Mouse (Mus musculus) embryonic facial prominence, embryonic 11.5 days (tissue): Measurements from ENCODE around the gene 5330417C22Rik. TPM values are rescaled to one million over a fixed set of nuclear protein-coding genes. Genes with fewer than 3 reads are reported as not detected.

Experiments
- ATAC-seq: fragments of 200-750 bp; cut with Nextera tagmentation; replicated peaks from 2 replicates; pipeline ENCODE4 v1.8.0; 2017; ENCODE audit warnings: low read depth; ENCODE audit not compliant: insufficient number of reproducible peaks, low FRiP score, low TSS enrichment
- DNase-seq: peaks from one replicate; pipeline ENCODE4 v3.0.0-alpha.2; 2015; ENCODE audit warnings: low spot score
- H3K27ac ChIP-seq: fragments of 300-500 bp; sonication (generic); replicated peaks from 2 replicates; pipeline ENCODE4 v1.5.1; 2014; ENCODE audit warnings: mild to moderate bottlenecking, low read depth, low read length, control low read depth
- H3K27me3 ChIP-seq: fragments of 300-500 bp; sonication (generic); 2 replicates; pipeline ENCODE4 v1.6.1; 2014; ENCODE audit warnings: mild to moderate bottlenecking, low read length, moderate library complexity, mixed read lengths; ENCODE audit not compliant: control insufficient read depth, insufficient read depth
- H3K36me3 ChIP-seq: fragments of 300-500 bp; sonication (generic); replicated peaks from 2 replicates; pipeline ENCODE4 v1.6.1; 2014; ENCODE audit warnings: low read depth, mild to moderate bottlenecking, low read length, moderate library complexity, mixed read lengths; ENCODE audit not compliant: control insufficient read depth, insufficient read depth
- H3K4me1 ChIP-seq: fragments of 300-500 bp; sonication (generic); 2 replicates; pipeline ENCODE4 v1.6.1; 2014; ENCODE audit warnings: low read length, mixed read lengths; ENCODE audit not compliant: control insufficient read depth, insufficient read depth
- H3K4me2 ChIP-seq: fragments of 300-500 bp; sonication (generic); 2 replicates; pipeline ENCODE4 v1.6.1; 2014; ENCODE audit warnings: low read depth, mild to moderate bottlenecking, control low read depth, low read length, moderate library complexity
- H3K4me3 ChIP-seq: fragments of 300-500 bp; sonication (generic); 2 replicates; pipeline ENCODE4 v1.5.1; 2014; ENCODE audit warnings: low read depth, low read length, control low read depth
- H3K9ac ChIP-seq: fragments of 300-500 bp; sonication (generic); replicated peaks from 2 replicates; pipeline ENCODE4 v1.6.1; 2014; ENCODE audit warnings: mild to moderate bottlenecking, control low read depth, low read length
- H3K9me3 ChIP-seq: fragments of 300-500 bp; sonication (generic); replicated peaks from 2 replicates; pipeline ENCODE4 v1.6.1; 2016; ENCODE audit warnings: mild to moderate bottlenecking, low read length, inconsistent platforms, mixed read lengths; ENCODE audit not compliant: control insufficient read depth
- WGBS: fragments of 180-500 bp; shearing (Covaris S2); extraction: QIAGEN DNeasy Blood & Tissue Kit; methylation state at CpG from one replicate; pipeline ENCODE4 v1.1.7; 2014; 5-methylcytosine and 5-hydroxymethylcytosine counted together
- polyA plus RNA-seq: library from polyadenylated mRNA; unstranded; fragments of >200 nt; fragmentation: Nextera tagmentation; extraction: Ambion mirVana; gene quantifications from 2 replicates; pipeline ENCODE4 v1.2.1, GENCODE M21; 2014

5330417C22Rik gene
- polyA plus RNA-seq, 1 experiment from 2014 or later = 0.48 TPM

GRCm38 (mm10) chr3:108424944-108425623 lies 111.3 kb downstream of the 5330417C22Rik start:
- no peak overlapping the region for H3K4me2 ChIP-seq
- peaks cover 5% of the 10 kb centered on the region for H3K36me3 ChIP-seq
- H3K9ac ChIP-seq = no peak overlapping the region
- no peaks in the 10 kb centered on the region for H3K27me3 ChIP-seq
- no peaks in the 10 kb centered on the region for H3K9me3 ChIP-seq
- H3K4me3 ChIP-seq = no peak overlapping the region
- H3K4me1 ChIP-seq = no peaks in the 10 kb centered on the region; the same call in none of the 2 replicates
- no peak overlapping the region for H3K27ac ChIP-seq
- ATAC-seq = no peak
- 65% methylated on average over 7 of the region's 7 CpGs for WGBS
- no peak for DNase-seq

DNA sequence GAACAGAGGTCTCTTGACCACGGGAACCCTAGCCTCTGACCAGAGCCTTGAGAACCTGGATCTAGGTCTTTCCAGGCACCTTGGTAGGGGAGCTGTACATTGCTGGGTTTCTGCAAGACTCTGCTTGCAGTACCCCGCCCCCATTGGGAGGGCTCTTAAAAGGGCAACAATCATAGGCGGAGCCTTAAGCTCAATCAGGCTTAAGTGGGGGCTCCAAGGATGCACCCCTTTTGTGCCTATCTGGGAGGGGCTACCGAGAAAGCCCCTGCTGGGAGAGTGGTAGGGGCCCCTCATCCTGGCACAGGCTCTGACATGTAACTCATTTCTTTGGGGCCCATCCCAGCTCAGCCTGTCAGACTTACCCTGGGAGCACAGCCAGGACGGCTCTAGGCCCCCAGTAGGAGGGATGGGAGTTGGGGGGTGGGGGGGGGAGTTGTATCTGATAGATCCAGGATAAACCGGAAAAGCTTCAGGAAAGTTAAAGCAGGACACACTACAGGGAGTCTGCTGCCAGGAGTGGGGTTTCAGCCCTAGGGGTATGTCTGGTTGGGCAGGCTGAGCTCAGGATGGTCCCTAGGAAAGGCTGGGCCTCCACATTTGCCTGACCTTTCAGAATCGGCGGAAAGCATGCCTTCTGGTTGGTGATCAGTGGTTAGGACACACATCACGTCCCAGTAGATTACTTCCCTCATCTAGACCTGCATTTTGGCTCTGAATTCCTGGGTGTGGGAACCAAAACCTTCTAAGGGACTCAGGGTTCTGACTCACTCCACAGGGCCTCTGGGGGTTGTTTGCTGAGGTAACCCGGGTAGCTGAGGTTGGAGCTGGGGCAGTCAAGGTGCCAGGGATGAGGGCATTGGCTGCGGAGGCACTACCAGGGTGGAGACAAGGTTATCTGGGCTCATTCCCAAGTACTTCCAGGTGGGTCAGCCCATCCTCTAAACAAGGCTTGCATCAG lies 112.2 kb downstream of the 5330417C22Rik start:
- Histone ChIP-seq H3K9ac (no peak overlapping the region), H3K27me3 (no peaks in the 10 kb centered on the region), H3K9me3 (no peaks in the 10 kb centered on the region), H3K4me3 (no peak overlapping the region), H3K4me2 (no peak overlapping the region), H3K27ac (no peak overlapping the region), H3K4me1 (no peaks in the 10 kb centered on the region; the same call in none of the 2 replicates), H3K36me3 (peaks cover 5% of the 10 kb centered on the region)
- DNase-seq = peak; percentile 61
- 18% methylated on average over 11 of the region's 11 CpGs for WGBS
- peak; percentile 37; the same call in 1 of the 2 replicates for ATAC-seq

GRCm38 (mm10) chr3:108423006-108423405 lies 113.3 kb downstream of the 5330417C22Rik start:
- Histone ChIP-seq H3K4me2 (no peak overlapping the region), H3K27ac (no peak overlapping the region), H3K36me3 (peaks cover 5% of the 10 kb centered on the region), H3K9ac (no peak overlapping the region), H3K27me3 (no peaks in the 10 kb centered on the region), H3K9me3 (no peaks in the 10 kb centered on the region), H3K4me3 (no peak overlapping the region), H3K4me1 (no peaks in the 10 kb centered on the region; the same call in none of the 2 replicates)
- 30% methylated on average over 6 of the region's 6 CpGs for WGBS
- DNase-seq (no peak), ATAC-seq (no peak)

DNA sequence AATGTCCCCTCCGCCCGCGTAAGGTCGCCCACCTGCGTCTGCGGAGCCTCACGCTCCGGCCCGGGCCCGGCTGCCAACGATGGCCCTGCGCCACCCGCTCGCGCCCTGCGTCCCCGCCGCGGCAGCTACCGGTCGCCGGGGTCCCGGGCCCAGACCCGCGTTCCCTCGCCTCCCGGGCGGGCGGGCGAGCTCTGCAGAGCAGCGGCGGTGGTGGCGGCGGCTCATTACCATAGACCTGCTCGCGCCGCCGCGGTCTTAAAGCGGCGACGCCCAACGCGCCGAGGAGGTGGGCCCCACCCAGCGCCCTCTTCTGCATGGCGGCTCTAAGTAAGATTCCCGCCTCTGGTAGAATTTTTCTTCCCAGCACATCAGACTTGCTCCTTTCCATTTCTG lies 120.5 kb downstream of the 5330417C22Rik start:
- H3K4me1 ChIP-seq = peaks cover 5% of the 10 kb centered on the region; the same call in 1 of the 2 replicates
- ATAC-seq = peak; percentile 80

GRCm38 (mm10) chr3:108414857-108415830 lies 121.2 kb downstream of the 5330417C22Rik start, which contains the start of gene Celsr2:
TSS of gene Celsr2 (minus strand) at chr3:108415552.
- H3K9ac ChIP-seq = peak within 1 kb of the TSS; percentile 59
- H3K27ac ChIP-seq = peak within 1 kb of the TSS; percentile 7; the same call in 1 of the 2 replicates
- peak; percentile 52 for DNase-seq
- no peaks in the 10 kb centered on the region; the same call in 1 of the 2 replicates for H3K27me3 ChIP-seq
- peak within 1 kb of the TSS; percentile 99 for H3K4me2 ChIP-seq
- peak within 1 kb of the TSS; percentile 49 for H3K4me3 ChIP-seq
- H3K4me1 ChIP-seq = peaks cover 5% of the 10 kb centered on the region; the same call in 1 of the 2 replicates
- H3K9me3 ChIP-seq = peaks cover 3% of the 10 kb centered on the region; the same call in 1 of the 2 replicates
- peaks cover 4% of the 10 kb centered on the region for H3K36me3 ChIP-seq
- WGBS = 9% methylated on average over 40 of the region's 67 CpGs
- ATAC-seq = no peak

More for the DNA sequence above, 120.5 kb downstream of the 5330417C22Rik start:
- Histone ChIP-seq H3K9me3 (peaks cover 3% of the 10 kb centered on the region; the same call in 1 of the 2 replicates), H3K27me3 (no peaks in the 10 kb centered on the region; the same call in 1 of the 2 replicates), H3K4me2 (peak overlapping the region; percentile 99), H3K9ac (peak overlapping the region; percentile 59), H3K27ac (peak overlapping the region; percentile 7; the same call in 1 of the 2 replicates), H3K36me3 (peaks cover 4% of the 10 kb centered on the region), H3K4me3 (peak overlapping the region; percentile 49)
- peak; percentile 90 for DNase-seq
- 1% methylated on average over 38 of the region's 48 CpGs for WGBS

GRCm38 (mm10) chr3:108413634-108414360 lies 122.5 kb downstream of the 5330417C22Rik start:
- Histone ChIP-seq H3K36me3 (peaks cover 4% of the 10 kb centered on the region), H3K27me3 (no peaks in the 10 kb centered on the region; the same call in 1 of the 2 replicates), H3K4me2 (no peak overlapping the region), H3K4me1 (peaks cover 5% of the 10 kb centered on the region; the same call in 1 of the 2 replicates), H3K9ac (no peak overlapping the region), H3K4me3 (no peak overlapping the region), H3K9me3 (peaks cover 3% of the 10 kb centered on the region; the same call in 1 of the 2 replicates), H3K27ac (no peak overlapping the region)
- no peak for DNase-seq
- no peak for ATAC-seq
- WGBS = 97% methylated on average over 35 of the region's 35 CpGs
